Mouse (Mus musculus) forebrain, embryonic 14.5 days (tissue): ENCODE results near the gene Plekhg1. TPM values are rescaled to one million over a fixed set of nuclear protein-coding genes. Genes with fewer than 3 reads are reported as not detected.

ENCODE experiments used
- ATAC-seq: fragments of 200-750 bp; cut with Nextera tagmentation; 2 replicates; pipeline ENCODE4 v1.8.0; 2017; ENCODE audit warnings: mild to moderate bottlenecking, moderate library complexity
- DNase-seq: peaks from one replicate; pipeline ENCODE4 v3.0.0-alpha.2; 2015; ENCODE audit warnings: low spot score
- H3K27ac ChIP-seq: fragments of 300-500 bp; sonication (generic); 2 replicates; pipeline ENCODE4 v1.5.1; 2014; ENCODE audit warnings: low read depth, mild to moderate bottlenecking, control low read depth, low read length, moderate library complexity
- H3K27me3 ChIP-seq: fragments of 300-500 bp; sonication (generic); replicated peaks from 2 replicates; pipeline ENCODE4 v1.6.1; 2014; ENCODE audit warnings: low read length, control low read depth, mixed read lengths; ENCODE audit not compliant: control insufficient read depth, insufficient read depth
- H3K36me3 ChIP-seq: fragments of 300-500 bp; sonication (generic); 2 replicates; pipeline ENCODE4 v1.6.1; 2014; ENCODE audit warnings: low read length, control low read depth; ENCODE audit not compliant: control insufficient read depth, insufficient read depth
- H3K4me1 ChIP-seq: fragments of 300-500 bp; sonication (generic); 2 replicates; pipeline ENCODE4 v1.6.1; 2014; ENCODE audit warnings: antibody characterized with exemption, low read length, control low read depth; ENCODE audit not compliant: control insufficient read depth, insufficient read depth
- H3K4me2 ChIP-seq: fragments of 300-500 bp; sonication (generic); 2 replicates; pipeline ENCODE4 v1.6.1; 2014; ENCODE audit warnings: mild to moderate bottlenecking, control low read depth, low read length
- H3K4me3 ChIP-seq: fragments of 300-500 bp; sonication (generic); 2 replicates; pipeline ENCODE4 v1.5.1; 2014; ENCODE audit warnings: low read depth, low read length, control low read depth
- H3K9ac ChIP-seq: fragments of 300-500 bp; sonication (generic); 2 replicates; pipeline ENCODE4 v1.6.1; 2014; ENCODE audit warnings: mild to moderate bottlenecking, low read length, control low read depth, moderate library complexity
- H3K9me3 ChIP-seq: fragments of 300-500 bp; sonication (generic); replicated peaks from 2 replicates; pipeline ENCODE4 v1.6.1; 2016; ENCODE audit warnings: low read length, control low read depth, mixed read lengths; ENCODE audit not compliant: control insufficient read depth
- WGBS: fragments of 180-500 bp; shearing (Covaris S2); extraction: QIAGEN DNeasy Blood & Tissue Kit; methylation state at CpG from one replicate; pipeline ENCODE4 v1.1.7; 2014; 5-methylcytosine and 5-hydroxymethylcytosine counted together
- polyA plus RNA-seq: library from polyadenylated mRNA; unstranded; fragments of >200 nt; fragmentation: Nextera tagmentation; extraction: Ambion mirVana; gene quantifications from 2 replicates; pipeline ENCODE4 v1.2.1, GENCODE M21; 2014

Plekhg1 gene
- polyA plus RNA-seq, 1 experiment from 2014 or later, result 3.1 TPM

DNA sequence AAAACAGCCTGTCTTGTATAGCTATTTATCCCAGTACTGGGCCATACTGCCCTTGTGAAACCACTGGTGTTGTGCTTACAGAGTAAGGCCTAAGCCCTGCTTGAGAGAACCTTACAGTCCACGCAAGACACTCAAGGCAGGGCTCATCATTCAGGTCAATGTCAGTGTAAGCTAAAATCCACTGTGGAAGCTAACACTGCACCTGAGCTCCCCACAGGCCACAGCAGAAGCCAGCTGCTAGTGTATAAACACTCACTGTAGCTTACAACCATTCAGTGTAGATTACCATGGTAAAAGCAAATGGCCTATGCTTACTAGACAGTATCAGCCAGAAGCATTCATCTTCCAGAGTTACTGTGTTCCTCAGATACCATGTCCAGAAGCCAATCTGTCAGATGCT lies 90.5 kb downstream of the Plekhg1 start:
- no peak for ATAC-seq
- WGBS, result 94% methylated on average over 1 of the region's 1 CpGs

DNA sequence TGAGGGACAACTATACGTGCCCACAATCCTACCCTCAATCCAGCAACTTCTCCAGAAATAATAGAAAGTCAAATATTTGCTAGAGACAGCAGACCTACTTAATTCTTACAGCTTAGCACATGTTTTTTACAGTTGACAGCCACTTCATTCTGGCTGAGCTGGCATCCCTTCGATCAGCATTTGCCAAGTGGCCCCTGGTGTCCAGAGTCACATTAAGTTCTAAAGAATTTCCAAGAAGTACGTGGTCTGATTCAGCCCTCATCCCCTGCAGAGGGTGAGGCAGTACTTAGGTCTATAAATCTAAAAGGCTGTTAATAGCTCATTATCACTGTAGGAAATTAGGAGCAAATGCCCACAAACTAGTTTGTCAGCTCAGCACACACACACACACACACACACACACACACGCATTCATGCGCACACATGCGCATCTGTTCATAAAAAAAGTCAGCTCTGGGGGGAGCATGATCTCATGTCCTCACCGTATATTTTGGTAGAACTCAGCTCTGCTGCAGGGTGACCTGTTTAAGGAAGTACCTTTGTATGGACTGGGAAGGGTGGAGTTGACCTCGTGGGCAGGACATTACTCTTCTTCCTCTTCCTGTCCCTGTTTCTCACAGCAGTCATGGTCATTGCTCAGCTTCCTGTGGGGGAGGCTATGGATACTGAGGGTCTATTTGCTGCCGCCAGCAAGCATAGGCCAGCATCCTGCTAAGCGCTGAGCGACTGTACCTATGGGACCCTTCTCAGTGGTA lies 91.6 kb downstream of the Plekhg1 start:
- no peak overlapping the region for H3K27ac ChIP-seq
- peaks cover 2% of the 10 kb centered on the region; the same call in 1 of the 2 replicates for H3K4me1 ChIP-seq
- H3K36me3 ChIP-seq, result no peaks in the 10 kb centered on the region
- WGBS, result 74% methylated on average over 11 of the region's 11 CpGs
- H3K4me3 ChIP-seq, result no peak overlapping the region
- no peaks in the 10 kb centered on the region for H3K9me3 ChIP-seq
- no peak for ATAC-seq
- H3K9ac ChIP-seq, result no peak overlapping the region
- no peak overlapping the region for H3K4me2 ChIP-seq
- DNase-seq, result no peak
- no peaks in the 10 kb centered on the region for H3K27me3 ChIP-seq

More for the DNA sequence above, 90.5 kb downstream of the Plekhg1 start:
- Histone ChIP-seq H3K27me3 (no peaks in the 10 kb centered on the region), H3K9ac (no peak overlapping the region), H3K9me3 (no peaks in the 10 kb centered on the region), H3K4me1 (peaks cover 2% of the 10 kb centered on the region; the same call in 1 of the 2 replicates), H3K27ac (no peak overlapping the region), H3K36me3 (no peaks in the 10 kb centered on the region), H3K4me3 (no peak overlapping the region), H3K4me2 (no peak overlapping the region)
- DNase-seq, result no peak

DNA sequence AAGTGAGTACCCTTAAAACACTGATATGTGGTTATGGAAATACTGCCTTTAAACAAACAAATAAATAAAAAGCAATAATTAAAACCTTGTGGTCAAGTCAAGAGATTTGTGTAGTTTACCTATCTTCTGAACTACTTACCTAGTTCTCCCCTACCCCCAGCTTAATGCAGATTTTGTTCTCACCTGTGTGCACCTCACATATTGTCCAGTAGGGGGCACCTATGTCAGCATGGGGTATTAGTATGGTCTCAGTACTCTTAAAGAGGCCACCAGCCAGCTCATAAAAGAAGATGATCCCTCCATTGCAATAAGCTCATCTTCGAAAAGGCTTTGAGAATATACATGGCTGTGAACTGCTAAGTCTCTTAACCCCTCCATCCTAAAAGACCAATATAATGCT lies 93.9 kb downstream of the Plekhg1 start:
- Histone ChIP-seq H3K4me3 (no peak overlapping the region), H3K9me3 (no peaks in the 10 kb centered on the region), H3K9ac (no peak overlapping the region), H3K36me3 (no peaks in the 10 kb centered on the region), H3K27ac (no peak overlapping the region), H3K4me1 (peaks cover 2% of the 10 kb centered on the region; the same call in 1 of the 2 replicates), H3K27me3 (no peaks in the 10 kb centered on the region), H3K4me2 (no peak overlapping the region)
- 95% methylated on average over 1 of the region's 1 CpGs for WGBS
- no peak for ATAC-seq
- DNase-seq, result no peak

DNA sequence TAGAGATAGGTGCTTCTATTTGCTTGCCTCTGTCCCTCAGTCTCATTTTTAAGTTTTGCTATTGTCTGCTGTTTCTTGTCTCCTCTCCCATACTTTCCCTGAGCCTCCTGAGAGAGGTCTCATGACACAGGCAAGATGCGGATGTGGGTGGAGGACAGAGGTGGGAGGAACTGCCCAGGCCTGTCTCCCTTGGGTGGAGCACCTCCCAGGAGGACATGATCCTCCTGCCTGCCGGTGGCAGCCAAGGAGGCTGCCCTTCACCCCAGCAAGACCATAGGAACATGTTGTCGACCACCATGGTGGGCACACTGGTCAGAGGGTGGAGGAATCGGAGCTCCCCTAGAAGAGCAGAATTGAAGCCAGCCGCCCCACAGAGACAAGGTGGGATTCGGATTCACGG lies 94.5 kb downstream of the Plekhg1 start:
- ATAC-seq (no peak), DNase-seq (no peak)
- Histone ChIP-seq H3K4me1 (peaks cover 2% of the 10 kb centered on the region; the same call in 1 of the 2 replicates), H3K4me2 (no peak overlapping the region), H3K27ac (no peak overlapping the region), H3K27me3 (no peaks in the 10 kb centered on the region), H3K36me3 (no peaks in the 10 kb centered on the region), H3K9me3 (no peaks in the 10 kb centered on the region), H3K4me3 (no peak overlapping the region), H3K9ac (no peak overlapping the region)
- 85% methylated on average over 7 of the region's 7 CpGs for WGBS

DNA sequence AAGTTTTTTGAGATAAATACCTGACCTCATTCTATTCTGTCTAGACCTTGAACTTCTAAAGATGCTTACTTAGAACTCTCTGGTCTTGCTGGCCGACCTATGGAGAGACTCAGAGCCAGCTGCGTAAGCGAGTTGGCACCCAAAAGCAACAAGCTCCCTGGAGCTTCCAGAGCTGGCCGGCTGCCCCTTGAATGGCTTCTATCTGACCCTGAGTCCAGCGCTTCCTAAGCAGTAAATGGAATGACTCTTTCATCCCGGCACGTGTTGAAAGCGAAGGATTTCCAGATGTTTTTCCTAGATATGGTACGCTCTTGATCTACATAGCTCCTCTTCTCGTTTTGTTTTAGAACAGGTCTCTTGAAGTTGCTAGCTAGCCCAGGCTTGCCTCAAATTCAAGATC lies 95.5 kb downstream of the Plekhg1 start:
- H3K4me1 ChIP-seq, result peaks cover 2% of the 10 kb centered on the region; the same call in 1 of the 2 replicates
- no peak for DNase-seq
- H3K4me3 ChIP-seq, result no peak overlapping the region
- no peak overlapping the region for H3K27ac ChIP-seq
- H3K27me3 ChIP-seq, result no peaks in the 10 kb centered on the region
- no peak overlapping the region for H3K4me2 ChIP-seq
- no peaks in the 10 kb centered on the region for H3K9me3 ChIP-seq
- no peak overlapping the region for H3K9ac ChIP-seq
- 91% methylated on average over 10 of the region's 10 CpGs for WGBS
- H3K36me3 ChIP-seq, result no peaks in the 10 kb centered on the region
- ATAC-seq, result no peak

DNA sequence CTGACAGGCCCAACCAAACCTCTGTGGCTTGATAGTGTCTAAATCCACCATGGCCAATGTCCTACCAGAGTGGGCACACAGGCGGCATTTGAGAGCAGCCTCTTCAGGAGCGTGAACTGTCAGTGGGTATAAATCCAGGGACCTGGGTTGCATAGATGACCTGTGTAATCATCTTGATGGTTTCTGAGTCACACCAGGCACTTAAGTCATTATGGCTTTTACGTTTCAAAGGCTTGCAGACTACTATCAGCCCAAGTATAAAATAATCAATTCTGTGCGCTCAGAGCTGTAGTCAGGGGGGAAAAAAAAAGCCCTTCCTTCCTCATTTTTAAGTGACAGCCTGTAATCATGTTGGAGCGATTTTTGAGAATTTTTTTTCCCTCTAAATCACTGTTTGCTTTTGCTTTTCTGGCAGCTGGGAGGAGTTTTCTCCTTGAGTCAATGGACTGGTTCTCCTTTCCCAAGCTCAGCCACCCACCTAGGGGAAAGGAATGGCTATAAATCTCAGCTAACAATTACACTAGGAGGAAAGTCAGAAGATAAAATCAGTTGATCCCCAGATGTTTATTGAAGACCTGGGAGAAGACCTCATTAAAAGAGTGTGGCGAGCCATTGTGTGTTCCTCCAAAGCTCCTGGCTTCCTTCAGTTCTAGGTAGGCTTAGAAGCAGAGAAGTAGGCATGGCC lies 99.7 kb downstream of the Plekhg1 start:
- WGBS, result 77% methylated on average over 6 of the region's 6 CpGs
- Histone ChIP-seq H3K9me3 (no peaks in the 10 kb centered on the region), H3K4me2 (no peak overlapping the region), H3K27me3 (no peaks in the 10 kb centered on the region), H3K27ac (no peak overlapping the region), H3K4me3 (no peak overlapping the region), H3K4me1 (no peaks in the 10 kb centered on the region), H3K9ac (no peak overlapping the region), H3K36me3 (no peaks in the 10 kb centered on the region)
- DNase-seq (peak; percentile 16), ATAC-seq (peak; percentile 42; the same call in 1 of the 2 replicates)

DNA sequence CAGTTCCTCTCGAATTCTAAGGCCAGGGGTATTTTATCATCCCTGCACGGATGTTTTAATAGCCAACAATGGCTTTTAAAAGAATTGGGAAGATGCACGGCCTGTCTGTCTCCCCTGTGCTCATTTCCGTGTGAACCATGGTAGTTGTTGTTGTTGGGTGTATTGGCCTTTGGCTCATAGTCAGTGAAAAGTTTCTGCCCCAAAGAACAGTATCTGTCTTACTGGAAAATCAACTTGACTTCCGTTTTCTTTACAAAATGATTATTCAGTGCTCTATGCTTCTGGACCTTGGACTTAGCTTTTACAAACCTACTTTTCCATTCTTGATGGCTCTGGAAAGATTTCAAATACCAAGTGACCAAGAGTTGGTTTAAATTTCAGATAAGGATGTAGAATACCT lies 104.3 kb downstream of the Plekhg1 start:
- ATAC-seq (no peak), DNase-seq (no peak)
- Histone ChIP-seq H3K4me1 (no peaks in the 10 kb centered on the region), H3K4me2 (no peak overlapping the region), H3K9ac (no peak overlapping the region), H3K36me3 (no peaks in the 10 kb centered on the region), H3K27me3 (no peaks in the 10 kb centered on the region), H3K9me3 (no peaks in the 10 kb centered on the region), H3K4me3 (no peak overlapping the region), H3K27ac (no peak overlapping the region)
- 87% methylated on average over 5 of the region's 5 CpGs for WGBS

DNA sequence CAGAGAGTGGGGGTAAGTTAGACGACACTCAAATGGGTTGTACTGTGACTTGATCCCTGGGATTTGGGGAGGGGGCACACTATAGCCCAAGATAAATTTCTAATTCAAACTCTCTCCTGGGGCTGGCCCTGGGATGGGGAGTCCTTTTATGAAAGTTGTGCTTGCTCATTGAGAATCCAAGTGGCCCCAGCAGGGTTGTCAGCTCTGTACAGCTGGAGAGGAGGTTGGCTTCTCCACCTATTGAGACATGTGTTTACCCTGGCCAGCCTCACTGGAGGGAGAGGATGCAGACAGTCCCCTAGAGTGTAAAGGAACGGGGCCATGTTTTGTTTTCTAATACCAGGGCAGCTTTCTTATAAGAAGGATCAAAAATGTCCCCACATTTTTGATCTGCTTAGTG lies 106.9 kb downstream of the Plekhg1 start:
- H3K36me3 ChIP-seq, result no peaks in the 10 kb centered on the region
- no peak overlapping the region for H3K9ac ChIP-seq
- no peaks in the 10 kb centered on the region for H3K4me1 ChIP-seq
- ATAC-seq (no peak), DNase-seq (no peak)
- no peaks in the 10 kb centered on the region for H3K9me3 ChIP-seq
- H3K4me3 ChIP-seq, result no peak overlapping the region
- WGBS, result 63% methylated on average over 2 of the region's 2 CpGs
- no peak overlapping the region for H3K4me2 ChIP-seq
- no peak overlapping the region for H3K27ac ChIP-seq
- no peaks in the 10 kb centered on the region for H3K27me3 ChIP-seq

DNA sequence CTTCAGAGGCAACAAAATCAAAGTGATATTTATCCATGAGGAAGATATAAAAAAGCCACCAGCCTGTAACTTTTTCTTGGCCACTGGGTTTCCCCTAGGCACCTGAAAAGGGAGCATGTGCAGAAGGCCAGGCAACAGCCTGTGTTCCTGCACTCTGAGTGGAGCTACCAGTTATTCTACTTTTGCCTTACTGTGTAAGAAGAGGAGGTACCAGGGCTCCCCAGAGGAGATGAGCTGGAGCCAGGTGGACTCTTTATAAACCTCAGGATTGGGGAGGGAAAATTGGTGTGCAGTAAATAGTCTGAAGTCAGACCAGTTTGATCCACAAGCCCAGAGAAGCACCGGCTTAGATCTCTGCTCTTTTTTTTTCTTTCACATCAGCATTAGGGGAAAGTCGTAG lies 111.3 kb downstream of the Plekhg1 start:
- WGBS, result 9% methylated on average over 2 of the region's 2 CpGs
- H3K4me2 ChIP-seq, result no peak overlapping the region

More for the DNA sequence above, 111.3 kb downstream of the Plekhg1 start:
- Histone ChIP-seq H3K9me3 (no peaks in the 10 kb centered on the region), H3K9ac (no peak overlapping the region), H3K4me1 (no peaks in the 10 kb centered on the region), H3K36me3 (no peaks in the 10 kb centered on the region), H3K4me3 (no peak overlapping the region), H3K27ac (no peak overlapping the region), H3K27me3 (no peaks in the 10 kb centered on the region)
- DNase-seq (no peak), ATAC-seq (no peak)
